Mouse (Mus musculus) small intestine, adult 2 months (tissue): Measurements from ENCODE around the gene Dpf3. TPM values are rescaled to one million over a fixed set of nuclear protein-coding genes. Genes with fewer than 3 reads are reported as not detected.

Experiments used
- H3K27ac ChIP-seq: fragments of 200-500 bp; 2 replicates; pipeline ENCODE4 v1.5.1; 2012; ENCODE audit warnings: low read depth, low read length, control low read depth, inconsistent platforms; ENCODE audit not compliant: insufficient read depth
- H3K27me3 ChIP-seq: fragments of 200-500 bp; 2 replicates; pipeline ENCODE4 v1.6.1; 2012; ENCODE audit warnings: mild to moderate bottlenecking, moderate library complexity, low read length, inconsistent platforms; ENCODE audit not compliant: control insufficient read depth, insufficient read depth
- H3K36me3 ChIP-seq: fragments of 200-500 bp; 2 replicates; pipeline ENCODE4 v1.6.1; 2012; ENCODE audit warnings: mild to moderate bottlenecking, low read length, control low read depth, inconsistent platforms; ENCODE audit not compliant: control insufficient read depth, insufficient read depth
- H3K4me1 ChIP-seq: fragments of 200-500 bp; 2 replicates; pipeline ENCODE4 v1.6.1; 2012; ENCODE audit warnings: low read length, inconsistent platforms, mixed read lengths; ENCODE audit not compliant: control insufficient read depth, insufficient read depth, insufficient read length
- H3K4me3 ChIP-seq: fragments of 200-500 bp; 2 replicates; pipeline ENCODE4 v1.5.1; 2012; ENCODE audit warnings: low read depth, mild to moderate bottlenecking, control low read depth, inconsistent platforms, low read length, moderate library complexity
- CTCF ChIP-seq: fragments of 200-500 bp; IDR thresholded peaks from 2 replicates; pipeline ENCODE4 v1.5.1; 2012; ENCODE audit warnings: low read depth, mild to moderate bottlenecking, control low read depth, inconsistent platforms, low read length, moderate library complexity, mixed read lengths; ENCODE audit not compliant: insufficient replicate concordance, insufficient read length; ENCODE audit errors: extremely low read depth
- POLR2A ChIP-seq: fragments of 200-500 bp; IDR thresholded peaks from 2 replicates; pipeline ENCODE4 v1.6.1; 2012; ENCODE audit warnings: low read depth, mild to moderate bottlenecking, control low read depth, inconsistent platforms, low read length, moderate library complexity
- WGBS: fragments of 180-500 bp; shearing (Covaris S2); methylation state at CpG from one replicate; pipeline ENCODE4 v1.1.7; 2018; 5-methylcytosine and 5-hydroxymethylcytosine counted together
- polyA plus RNA-seq: library from polyadenylated mRNA; depleted of rRNA; stranded (reverse); fragments of >200 nt; gene quantifications from 2 replicates; pipeline ENCODE4 v1.2.3, GENCODE M21; 2012

The Dpf3 gene
- polyA plus RNA-seq, 1 experiment: 10.0 TPM

GRCm38 (mm10) chr12:83527816-83528215, 40.3 kb upstream of the Dpf3 start:
- Histone ChIP-seq H3K27me3 (no peaks in the 10 kb centered on the region), H3K4me3 (no peak overlapping the region), H3K36me3 (0 out of 2 replicates have a peak, but pooled peaks cover 1% of the 10 kb centered on the region), H3K27ac (no peak overlapping the region), H3K4me1 (no peaks in the 10 kb centered on the region; the same call in 1 of the 2 replicates)
- TF ChIP-seq CTCF (no peak), POLR2A (no peak)
- 85% methylated on average over 6 of the region's 6 CpGs for WGBS

GRCm38 (mm10) chr12:83525822-83526544, 38.5 kb upstream of the Dpf3 start:
- no peaks in the 10 kb centered on the region for H3K4me1 ChIP-seq

GRCm38 (mm10) chr12:83524329-83524728, 36.8 kb upstream of the Dpf3 start:
- H3K4me3 ChIP-seq: no peak overlapping the region
- WGBS: 78% methylated on average over 5 of the region's 5 CpGs
- no peaks in the 10 kb centered on the region for H3K27me3 ChIP-seq
- TF ChIP-seq POLR2A (no peak), CTCF (no peak)
- peaks cover 2% of the 10 kb centered on the region; the same call in 1 of the 2 replicates for H3K4me1 ChIP-seq
- H3K36me3 ChIP-seq: no peaks in the 10 kb centered on the region
- H3K27ac ChIP-seq: no peak overlapping the region

More at GRCm38 (mm10) chr12:83525822-83526544, 38.5 kb upstream of the Dpf3 start:
- H3K27me3 ChIP-seq: no peaks in the 10 kb centered on the region
- no peak overlapping the region for H3K27ac ChIP-seq
- H3K4me3 ChIP-seq: no peak overlapping the region
- 70% methylated on average over 18 of the region's 18 CpGs for WGBS
- H3K36me3 ChIP-seq: no peaks in the 10 kb centered on the region
- TF ChIP-seq CTCF: no peak
- no peak for TF ChIP-seq POLR2A

- no peaks in the 10 kb centered on the region for H3K36me3 ChIP-seq
- no peak overlapping the region for H3K4me3 ChIP-seq
- peaks cover 2% of the 10 kb centered on the region; the same call in 1 of the 2 replicates for H3K4me1 ChIP-seq
- no peaks in the 10 kb centered on the region for H3K27me3 ChIP-seq
- no peak overlapping the region for H3K27ac ChIP-seq
- TF ChIP-seq CTCF: no peak
- no peak for TF ChIP-seq POLR2A
- 81% methylated on average over 4 of the region's 4 CpGs for WGBS
These were observed 36.4 kb upstream of the Dpf3 start for GRCm38 (mm10) chr12:83523892-83524291.

- no peak overlapping the region for H3K4me3 ChIP-seq
- H3K36me3 ChIP-seq: no peaks in the 10 kb centered on the region
- 90% methylated on average over 6 of the region's 6 CpGs for WGBS
- no peak overlapping the region for H3K27ac ChIP-seq
- TF ChIP-seq CTCF (no peak), POLR2A (no peak)
- peaks cover 2% of the 10 kb centered on the region; the same call in 1 of the 2 replicates for H3K4me1 ChIP-seq
- H3K27me3 ChIP-seq: no peaks in the 10 kb centered on the region
These were observed 35.5 kb upstream of the Dpf3 start for GRCm38 (mm10) chr12:83523056-83523455.

GRCm38 (mm10) chr12:83521083-83521482, 33.6 kb upstream of the Dpf3 start:
- Histone ChIP-seq H3K27ac (no peak overlapping the region), H3K4me1 (peaks cover 4% of the 10 kb centered on the region; the same call in 1 of the 2 replicates), H3K27me3 (no peaks in the 10 kb centered on the region), H3K4me3 (peak overlapping the region; percentile 75; the same call in 1 of the 2 replicates), H3K36me3 (no peaks in the 10 kb centered on the region)
- 39% methylated on average over 8 of the region's 8 CpGs for WGBS
- TF ChIP-seq POLR2A (no peak), CTCF (no peak)

GRCm38 (mm10) chr12:83520311-83520890, 32.9 kb upstream of the Dpf3 start, which contains the start of gene Dcaf4:
TSS of gene Dcaf4 (plus strand) at chr12:83520466.
- H3K27ac ChIP-seq: 0 out of 2 replicates have a peak within 1 kb of the TSS, but pooled peaks have one; percentile 4
- no peaks in the 10 kb centered on the region for H3K36me3 ChIP-seq
- H3K27me3 ChIP-seq: no peaks in the 10 kb centered on the region
- under 1% methylated on average over 32 of the region's 32 CpGs for WGBS
- peaks cover 4% of the 10 kb centered on the region; the same call in 1 of the 2 replicates for H3K4me1 ChIP-seq
- TF ChIP-seq POLR2A: no peak
- no peak; the same call in 1 of the 2 replicates for TF ChIP-seq CTCF
- peak within 1 kb of the TSS; percentile 75 for H3K4me3 ChIP-seq
